Mouse (Mus musculus): ENCODE results near the gene Fosb. TPM values are rescaled to one million over a fixed set of nuclear protein-coding genes. Genes with fewer than 3 reads are reported as not detected.

The Fosb gene
- total RNA-seq (2021), result under 1 TPM; 0.14 to 0.86 TPM

- intact Hi-C loops (cut with DNase I), result loop anchor here (1.0 kb wide), 1 partner anchor 22 kb away; no protein-coding TSS in a partner anchor
- DNase-seq, result peak; percentile 95
These were observed at the start of gene Fosb for GRCm38 (mm10) chr7:19309884-19310641. Fosb (minus strand) TSS chr7:19310051.

GRCm38 (mm10) chr7:19359299-19359891 lies 49.5 kb upstream of the Fosb start, which contains the start of the genes Cd3eap and Ppp1r13l:
Cd3eap (minus strand) TSS chr7:19359483.
Ppp1r13l (plus strand) TSS chr7:19359749.
- DNase-seq, result peak; percentile 87 to 92
- intact Hi-C loops (cut with DNase I), result loop anchor here (5.0 kb wide), 1 partner anchor 122 kb away; no protein-coding TSS in a partner anchor

GRCm38 (mm10) chr7:19358634-19359033 lies 48.8 kb upstream of the Fosb start:
- no peak for DNase-seq
- intact Hi-C loops (cut with DNase I), result loop anchor here (5.0 kb wide), 1 partner anchor 121 kb away; no protein-coding TSS in a partner anchor

DNA sequence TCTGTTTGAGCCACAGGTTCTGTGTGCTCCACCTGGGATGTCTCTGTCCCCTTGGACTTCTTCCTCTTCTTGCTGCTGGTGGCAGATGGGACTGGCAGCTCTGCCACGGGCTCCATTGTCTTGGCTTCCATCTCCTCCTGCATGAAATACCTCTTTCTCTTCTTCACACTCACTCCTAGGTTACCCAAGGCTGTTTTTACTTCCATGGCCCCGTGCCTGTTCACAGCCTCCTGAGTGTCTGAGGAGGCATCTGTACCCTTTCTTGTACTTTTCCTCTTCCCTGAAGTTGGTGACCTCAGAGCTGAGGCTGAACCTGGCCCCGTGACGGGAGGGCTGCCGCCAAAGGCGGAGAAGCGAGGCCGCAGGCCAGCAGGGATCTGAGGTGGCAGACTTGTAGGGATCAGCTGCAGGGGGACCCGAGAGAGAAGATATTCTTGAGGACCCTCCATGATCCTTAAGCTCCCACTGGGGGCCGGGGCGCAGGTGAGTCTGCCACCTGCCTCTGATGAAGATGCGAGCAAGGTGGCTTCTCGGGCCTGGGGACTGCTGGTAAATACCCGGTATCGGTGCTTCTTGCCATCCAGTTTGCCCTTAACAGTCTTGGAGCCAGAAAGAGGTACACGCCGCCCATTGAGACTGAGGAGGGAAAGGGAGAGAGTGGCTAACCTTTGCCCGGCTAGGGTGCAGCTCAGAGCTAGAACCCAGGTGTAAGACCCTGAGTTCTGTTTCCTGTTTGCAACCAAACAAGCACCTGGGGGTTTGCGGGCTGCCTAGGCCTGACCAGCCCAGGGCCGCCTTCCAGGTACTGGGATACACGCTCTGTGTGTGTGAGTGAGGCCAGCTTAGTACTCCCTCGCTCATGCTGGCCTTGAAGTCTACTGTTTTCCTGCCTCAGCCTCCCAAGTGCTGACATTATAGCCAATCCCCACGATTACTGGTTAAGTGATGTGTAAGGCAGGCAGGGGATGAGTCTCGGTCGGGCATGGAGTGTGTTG lies 47.8 kb upstream of the Fosb start:
- DNase-seq, result no peak
- intact Hi-C loops (cut with DNase I), result loop anchor here (5.0 kb wide), 1 partner anchor 120 kb away; no protein-coding TSS in a partner anchor

GRCm38 (mm10) chr7:19356311-19356710 lies 46.5 kb upstream of the Fosb start:
- no peak for DNase-seq

GRCm38 (mm10) chr7:19354991-19355390 lies 45.1 kb upstream of the Fosb start:
- no peak for DNase-seq
- intact Hi-C loops (cut with DNase I), result loop anchor here (5.0 kb wide), 1 partner anchor 118 kb away; no protein-coding TSS in a partner anchor

More at GRCm38 (mm10) chr7:19356311-19356710, 46.5 kb upstream of the Fosb start:
- intact Hi-C loops (cut with DNase I), result loop anchor here (5.0 kb wide), 1 partner anchor 119 kb away; no protein-coding TSS in a partner anchor

DNA sequence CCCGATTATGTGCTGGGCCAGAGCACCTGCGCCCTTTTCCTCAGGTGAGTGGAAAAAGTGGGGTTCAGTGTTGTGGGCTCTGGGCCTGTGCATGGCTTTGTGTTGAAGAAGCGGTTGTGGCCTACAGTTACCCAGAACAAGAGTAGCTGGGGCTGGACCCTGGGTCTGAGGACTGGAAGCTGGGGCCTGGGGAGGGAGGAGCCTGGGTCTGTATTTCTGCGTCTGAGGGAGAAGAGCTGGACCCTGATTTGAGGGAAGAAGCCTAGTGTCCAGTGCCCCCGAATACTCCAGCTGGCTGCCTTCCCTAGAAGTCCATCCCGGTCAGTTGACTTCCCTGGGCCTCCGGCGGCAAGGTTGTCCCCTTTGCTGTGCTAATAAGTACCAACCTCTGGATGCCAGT lies 40.4 kb upstream of the Fosb start:
- DNase-seq, result no peak
- intact Hi-C loops (cut with DNase I), result no loop called here

- intact Hi-C loops (cut with DNase I), result no loop called here
- peak in 1 of 2 experiments; percentile 33 for DNase-seq
These were observed 39.5 kb upstream of the Fosb start for GRCm38 (mm10) chr7:19349188-19349915.

GRCm38 (mm10) chr7:19344938-19345471 lies 35.2 kb upstream of the Fosb start:
- intact Hi-C loops (cut with DNase I), result loop anchor here (5.0 kb wide), 1 partner anchor 168 kb away; the partner anchor contains the start of gene Eml2
- DNase-seq, result peak; percentile 90 to 92

DNA sequence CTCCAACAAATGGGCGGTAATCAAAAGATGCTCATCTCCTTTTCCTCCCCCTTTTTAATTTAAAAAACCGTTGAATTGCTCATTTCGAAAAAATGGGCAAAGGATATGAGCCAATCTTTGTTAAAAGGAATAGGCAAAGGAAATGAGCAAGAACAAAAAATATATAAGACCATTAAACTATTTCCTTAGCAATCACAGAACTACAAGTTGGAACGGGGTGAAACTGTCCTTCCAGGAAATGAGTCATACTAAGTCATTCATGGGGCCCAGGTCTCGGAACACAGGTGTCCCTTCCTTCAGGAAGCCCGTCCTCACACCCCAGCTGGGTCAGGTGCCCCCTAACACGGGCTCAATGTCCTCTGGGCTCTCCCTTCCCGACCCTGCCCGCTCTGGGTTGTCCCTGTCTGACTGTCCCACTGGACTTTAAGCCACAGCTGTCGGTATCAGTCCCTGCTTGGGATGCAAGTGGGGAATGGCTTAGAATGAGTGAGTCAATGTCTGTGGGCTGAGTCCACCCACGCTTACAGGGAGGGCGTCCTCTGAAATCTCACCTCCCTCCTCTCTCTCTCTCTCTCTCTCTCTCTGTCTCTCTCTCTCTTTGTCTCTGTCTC lies 34.5 kb upstream of the Fosb start, which contains the start of gene Ercc1:
Gene Ercc1 (plus strand): TSS at position 542 of the 611 bp plus-strand sequence.
- intact Hi-C loops (cut with DNase I), result loop anchor here (5.0 kb wide), 1 partner anchor 167 kb away; the partner anchor contains the start of gene Eml2

DNA sequence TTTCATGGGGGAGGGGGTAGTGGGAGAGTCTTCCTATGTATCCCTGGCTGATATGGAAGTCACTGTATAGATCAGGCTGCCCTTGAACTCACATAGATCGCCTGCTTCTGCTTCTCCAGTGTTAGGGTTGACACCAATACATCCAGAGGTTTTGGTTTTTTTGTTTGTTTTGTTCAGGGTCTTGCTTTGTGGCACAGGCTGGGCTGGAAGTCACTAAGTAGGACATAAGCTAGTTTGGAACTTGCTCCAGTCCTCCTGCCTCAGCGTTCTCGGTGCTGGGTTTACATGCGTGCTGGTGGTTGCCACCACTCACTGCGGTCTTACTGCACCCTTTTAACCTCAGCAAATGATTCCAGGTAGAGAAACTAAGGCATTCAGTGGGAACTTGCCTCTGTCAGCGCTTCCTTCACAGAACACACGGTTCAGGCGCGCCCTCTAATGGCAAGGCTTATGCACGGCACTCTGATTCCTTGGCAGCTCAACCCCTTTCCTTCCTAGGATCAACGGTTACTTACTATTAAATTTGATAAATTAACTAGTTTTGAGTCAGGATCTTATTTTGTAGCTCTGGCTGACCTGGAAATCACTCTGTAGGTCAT lies 33.5 kb upstream of the Fosb start:
- DNase-seq, result peak; percentile 79 to 85
- intact Hi-C loops (cut with DNase I), result loop anchor here (1.0 to 5.0 kb wide), 3 partner anchors 43 to 166 kb away; partner anchors contain the start of gene Eml2

More for the DNA sequence above, 34.5 kb upstream of the Fosb start, which contains the start of gene Ercc1:
- DNase-seq, result peak; percentile 42 to 44

DNA sequence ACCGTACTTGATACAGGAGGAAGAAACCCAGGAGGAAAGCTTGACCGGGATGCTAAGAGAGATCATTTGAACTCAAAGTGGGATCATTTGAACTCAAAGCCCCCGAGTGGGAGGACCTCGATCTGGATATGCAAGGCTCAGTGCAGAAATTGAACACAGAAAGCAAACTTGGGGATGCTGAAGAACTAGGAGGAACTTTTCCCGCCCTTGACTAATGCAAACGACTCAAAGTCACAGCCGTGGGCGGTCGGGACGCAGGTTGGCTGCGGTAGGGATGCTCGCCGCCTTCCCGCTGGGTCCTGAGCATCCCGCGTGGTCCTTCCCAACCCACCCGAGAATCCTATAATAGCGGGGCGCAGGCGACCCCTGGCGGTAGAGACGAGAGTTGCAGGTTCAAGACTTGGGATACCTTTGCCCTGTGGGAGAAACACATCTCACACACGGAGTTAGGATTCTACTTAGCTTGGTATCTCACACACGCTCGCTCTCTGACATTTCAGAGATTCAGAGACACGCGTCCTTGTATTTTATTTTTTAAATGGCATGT lies 32.7 kb upstream of the Fosb start:
- intact Hi-C loops (cut with DNase I), result loop anchor here (1.0 to 5.0 kb wide), 3 partner anchors 42 to 165 kb away; partner anchors contain the start of gene Eml2
- DNase-seq, result peak; percentile 93 to 95

DNA sequence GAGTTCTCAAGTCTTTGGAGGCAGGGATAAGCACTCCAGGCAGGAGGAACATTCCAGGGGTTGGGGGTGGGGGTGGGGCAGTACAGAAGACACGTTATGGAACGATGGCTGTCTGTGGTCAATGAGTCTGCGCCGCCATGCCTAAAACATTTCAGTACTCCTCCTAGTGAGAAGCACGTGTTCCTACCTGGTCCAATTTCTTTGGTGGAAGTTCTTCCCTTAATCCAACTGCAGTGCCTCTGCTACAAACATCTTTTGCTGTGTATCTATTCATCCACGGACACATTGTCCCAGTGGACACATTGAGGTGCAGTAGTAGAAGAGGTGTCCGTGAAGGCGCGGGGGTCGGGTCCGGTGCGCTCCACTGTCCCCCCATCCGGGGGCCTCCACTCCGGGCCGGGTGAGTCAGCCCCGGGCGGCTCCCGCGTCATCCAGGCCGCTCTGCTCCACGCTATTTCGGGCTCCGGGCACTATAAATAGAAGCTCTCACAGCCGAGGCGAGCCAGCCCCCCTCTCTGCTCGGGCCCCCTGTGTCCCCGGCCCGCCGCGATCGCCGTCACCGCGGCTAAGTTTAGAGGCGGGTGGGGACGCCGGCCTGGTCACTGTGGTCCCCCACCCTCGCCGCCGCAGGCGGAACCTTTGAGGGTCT lies 32.0 kb upstream of the Fosb start:
- intact Hi-C loops (cut with DNase I), result loop anchor here (5.0 kb wide), 1 partner anchor 165 kb away; the partner anchor contains the start of gene Eml2
- peak; percentile 58 to 75 for DNase-seq

- DNase-seq, result no peak
- intact Hi-C loops (cut with DNase I), result loop anchor here (5.0 kb wide), 1 partner anchor 164 kb away; the partner anchor contains the start of gene Eml2
These were observed 31.4 kb upstream of the Fosb start for GRCm38 (mm10) chr7:19341250-19341649.

- intact Hi-C loops (cut with DNase I), result no loop called here
- DNase-seq, result no peak
These were observed 28.7 kb upstream of the Fosb start for GRCm38 (mm10) chr7:19338596-19338995.

DNA sequence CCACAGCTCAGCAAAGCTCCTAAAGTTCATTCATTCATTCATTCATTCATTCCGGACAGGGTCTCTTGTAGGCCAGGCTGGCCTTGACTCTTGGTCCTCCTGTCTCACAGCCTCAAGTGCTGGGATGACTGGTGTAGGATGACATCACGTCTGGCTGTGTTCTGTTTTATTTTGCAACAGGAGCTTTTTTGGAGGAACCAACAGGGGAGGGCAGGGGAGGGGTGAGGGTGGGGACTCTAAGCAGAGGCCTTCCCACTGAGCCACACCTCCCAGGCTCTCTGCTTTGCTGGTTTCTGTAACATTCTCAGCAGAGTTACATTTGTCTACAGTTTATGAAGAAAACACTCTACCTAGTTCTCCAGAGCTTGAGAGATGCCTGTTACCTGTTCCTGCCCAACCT lies 28.2 kb upstream of the Fosb start:
- intact Hi-C loops (cut with DNase I), result no loop called here
- DNase-seq, result no peak

DNA sequence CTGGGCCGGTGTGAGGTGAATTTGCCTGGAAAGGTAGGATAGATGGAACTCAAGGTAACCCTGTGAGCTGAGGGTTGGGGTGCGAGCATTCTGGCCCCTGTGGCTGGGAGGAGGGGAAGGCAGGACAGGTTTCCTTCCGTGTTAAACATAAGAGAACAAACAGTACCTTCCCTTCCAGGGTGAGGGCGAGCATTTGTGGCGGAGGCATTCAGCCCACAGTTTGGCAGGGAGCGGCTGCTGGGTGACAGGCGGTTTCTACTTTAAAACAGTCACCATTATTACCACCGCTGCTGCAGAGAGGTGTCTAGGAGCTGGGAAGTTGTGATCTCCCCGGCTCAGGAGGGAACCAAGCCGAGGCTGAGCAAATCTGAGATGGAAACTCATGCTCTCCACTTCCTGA lies 27.3 kb upstream of the Fosb start:
- intact Hi-C loops (cut with DNase I), result no loop called here
- DNase-seq, result no peak
